Mouse (Mus musculus) heart, postnatal 0 days (tissue): ENCODE results near the gene Ugt1a10. TPM values are rescaled to one million over a fixed set of nuclear protein-coding genes. Genes with fewer than 3 reads are reported as not detected.
"Not testable (repeated sequence)": the region's sequence is repeated elsewhere in the genome, so short reads cannot be mapped to it uniquely, and the experiment has no call there.

ENCODE experiments used
- ATAC-seq: fragments of 200-750 bp; cut with Nextera tagmentation; 2 replicates; pipeline ENCODE4 v1.8.0; 2017; ENCODE audit warnings: low read depth, moderate number of reproducible peaks, moderate library complexity; ENCODE audit not compliant: insufficient read depth
- DNase-seq: peaks from one replicate; pipeline ENCODE4 v3.0.0-alpha.2; 2016; ENCODE audit warnings: low spot score
- H3K27ac ChIP-seq: fragments of 300-500 bp; sonication (generic); 2 replicates; pipeline ENCODE4 v1.5.1; 2014; ENCODE audit warnings: low read depth, mild to moderate bottlenecking
- H3K27me3 ChIP-seq: fragments of 300-500 bp; sonication (generic); 2 replicates; pipeline ENCODE4 v1.6.1; 2014; ENCODE audit warnings: low read length, mixed read lengths; ENCODE audit not compliant: control insufficient read depth, insufficient read depth
- H3K36me3 ChIP-seq: fragments of 300-500 bp; sonication (generic); replicated peaks from 2 replicates; pipeline ENCODE4 v1.6.1; 2014; ENCODE audit warnings: low read length, mixed read lengths; ENCODE audit not compliant: control insufficient read depth, insufficient read depth
- H3K4me1 ChIP-seq: fragments of 300-500 bp; sonication (generic); 2 replicates; pipeline ENCODE4 v1.6.1; 2014; ENCODE audit warnings: antibody characterized with exemption; ENCODE audit not compliant: control insufficient read depth, insufficient read depth
- H3K4me2 ChIP-seq: fragments of 300-500 bp; sonication (generic); 2 replicates; pipeline ENCODE4 v1.6.1; 2014; ENCODE audit warnings: low read depth, mild to moderate bottlenecking, low read length, moderate library complexity
- H3K4me3 ChIP-seq: fragments of 300-500 bp; sonication (generic); 2 replicates; pipeline ENCODE4 v1.5.1; 2014; ENCODE audit warnings: low read depth, low read length
- H3K9ac ChIP-seq: fragments of 300-500 bp; sonication (generic); replicated peaks from 2 replicates; pipeline ENCODE4 v1.6.1; 2014; ENCODE audit warnings: low read depth, low read length, mixed read lengths
- H3K9me3 ChIP-seq: fragments of 300-500 bp; sonication (generic); replicated peaks from 2 replicates; pipeline ENCODE4 v1.6.1; 2016; ENCODE audit warnings: low read length; ENCODE audit not compliant: control insufficient read depth
- CTCF ChIP-seq: IDR thresholded peaks from 2 replicates; pipeline ENCODE4 v1.5.1; 2016; ENCODE audit warnings: antibody characterized with exemption, control low read depth, low read depth
- EP300 ChIP-seq: IDR thresholded peaks from 2 replicates; pipeline ENCODE4 v1.6.1; 2016; ENCODE audit warnings: antibody characterized with exemption, low read depth
- WGBS: fragments of 180-500 bp; shearing (Covaris S2); extraction: QIAGEN DNeasy Blood & Tissue Kit; methylation state at CpG from one replicate; pipeline ENCODE4 v1.1.7; 2014; 5-methylcytosine and 5-hydroxymethylcytosine counted together
- polyA plus RNA-seq: library from polyadenylated mRNA; unstranded; fragments of >200 nt; fragmentation: Nextera tagmentation; extraction: Ambion mirVana; gene quantifications from 2 replicates; pipeline ENCODE4 v1.2.1, GENCODE M21; 2015
- total RNA-seq: library from RNA; depleted of rRNA; stranded (reverse); fragments of >200 nt; gene quantifications from 2 replicates; pipeline ENCODE4 v1.2.3, GENCODE M21; 2014; ENCODE audit warnings: low replicate concordance

Ugt1a10 gene
- total and polyA plus RNA-seq, 2 experiments from 2014 or later = not detected

- Histone ChIP-seq H3K27me3 (no peaks in the 10 kb centered on the region), H3K4me3 (no peak overlapping the region), H3K4me2 (no peak overlapping the region), H3K4me1 (no peaks in the 10 kb centered on the region), H3K27ac (no peak overlapping the region), H3K9me3 (peaks cover 33% of the 10 kb centered on the region), H3K36me3 (no peaks in the 10 kb centered on the region), H3K9ac (no peak overlapping the region)
- no peak for ATAC-seq
- TF ChIP-seq CTCF (no peak), EP300 (no peak)
- WGBS = 32% methylated on average over 1 of the region's 1 CpGs
- DNase-seq = no peak
These were observed 168.4 kb downstream of the Ugt1a10 start for GRCm38 (mm10) chr1:88223591-88223990.

- 56% methylated on average over 2 of the region's 2 CpGs for WGBS
- Histone ChIP-seq H3K4me3 (no peak overlapping the region), H3K4me2 (no peak overlapping the region), H3K27ac (no peak overlapping the region), H3K9me3 (peaks cover 38% of the 10 kb centered on the region), H3K36me3 (no peaks in the 10 kb centered on the region), H3K9ac (no peak overlapping the region), H3K27me3 (no peaks in the 10 kb centered on the region), H3K4me1 (no peaks in the 10 kb centered on the region)
- ATAC-seq (no peak), DNase-seq (no peak)
- TF ChIP-seq CTCF (no peak), EP300 (no peak)
These were observed 169.0 kb downstream of the Ugt1a10 start for GRCm38 (mm10) chr1:88224029-88224776.

- 24% methylated on average over 2 of the region's 2 CpGs for WGBS
- not testable (repeated sequence) for DNase-seq
These were observed 170.1 kb downstream of the Ugt1a10 start for GRCm38 (mm10) chr1:88225301-88225700.

GRCm38 (mm10) chr1:88225741-88226140 lies 170.6 kb downstream of the Ugt1a10 start:
- no peak overlapping the region for H3K9ac ChIP-seq
- ATAC-seq (no peak), DNase-seq (no peak)
- no peak overlapping the region for H3K27ac ChIP-seq
- TF ChIP-seq EP300 (no peak), CTCF (no peak)
- no peak overlapping the region for H3K4me3 ChIP-seq
- H3K27me3 ChIP-seq = no peaks in the 10 kb centered on the region
- H3K9me3 ChIP-seq = peaks cover 53% of the 10 kb centered on the region
- no peak overlapping the region for H3K4me2 ChIP-seq
- H3K36me3 ChIP-seq = no peaks in the 10 kb centered on the region
- H3K4me1 ChIP-seq = no peaks in the 10 kb centered on the region

More at GRCm38 (mm10) chr1:88225301-88225700, 170.1 kb downstream of the Ugt1a10 start:
- H3K9me3 ChIP-seq = peaks cover 49% of the 10 kb centered on the region
- not testable (repeated sequence) for H3K27me3 ChIP-seq, H3K36me3 ChIP-seq, H3K27ac ChIP-seq, H3K9ac ChIP-seq, ATAC-seq, H3K4me2 ChIP-seq, H3K4me1 ChIP-seq, H3K4me3 ChIP-seq

- WGBS = 42% methylated on average over 5 of the region's 5 CpGs
- H3K27ac ChIP-seq = no peak within 1 kb of the TSS
- no peak within 1 kb of the TSS for H3K9ac ChIP-seq
- no peaks in the 10 kb centered on the region for H3K36me3 ChIP-seq
- no peak within 1 kb of the TSS for H3K4me3 ChIP-seq
- peaks cover 64% of the 10 kb centered on the region for H3K9me3 ChIP-seq
- H3K4me2 ChIP-seq = no peak within 1 kb of the TSS
- no peak for DNase-seq
- TF ChIP-seq CTCF (no peak), EP300 (no peak)
- H3K27me3 ChIP-seq = no peaks in the 10 kb centered on the region
- H3K4me1 ChIP-seq = no peaks in the 10 kb centered on the region
- no peak for ATAC-seq
These were observed 171.6 kb downstream of the Ugt1a10 start, which contains the start of gene Mroh2a for GRCm38 (mm10) chr1:88226670-88227379. Gene Mroh2a (plus strand): TSS chr1:88226986.
